Mouse (Mus musculus) kidney, adult 10 weeks (tissue): ENCODE results near the gene Mtmr6. TPM values are rescaled to one million over a fixed set of nuclear protein-coding genes. Genes with fewer than 3 reads are reported as not detected.

Source experiments
- polyA plus RNA-seq: library from polyadenylated mRNA; stranded (reverse); fragments of 350-450 nt; fragmentation: Illumina TruSeq; extraction: RNeasy Lipid Tissue Mini Kit (QIAGEN cat#74804); gene quantifications from one replicate; pipeline ENCODE4 v1.2.3, GENCODE M21; 2014; ENCODE audit warnings: low read depth, low replicate concordance

Mtmr6 gene
- 126 TPM for polyA plus RNA-seq

GRCm38 (mm10) chr14:60264990-60265876 is at the start of gene Mtmr6:
TSS of gene Mtmr6 (plus strand) at chr14:60265228.

GRCm38 (mm10) chr14:60251281-60252003 is 13.6 kb upstream of the Mtmr6 start, which contains the start of the genes Nupl1 and Gm49336:
TSS of gene Nupl1 (minus strand) at chr14:60251431.
TSS of gene Gm49336 (minus strand) at chr14:60251507.

Other genes with a start within 250 kb of the Mtmr6 start
- 0.20 TPM for gene Atp8a2, start 68.0 kb upstream of the Mtmr6 start, polyA plus RNA-seq
- not detected for gene Nupl1, start 13.8 kb upstream of the Mtmr6 start, polyA plus RNA-seq
- 51.9 TPM for gene Gm49336, start 13.7 kb upstream of the Mtmr6 start, polyA plus RNA-seq
- gene Amer2, start 108.0 kb downstream of the Mtmr6 start, polyA plus RNA-seq: 0.12 TPM